Mouse (Mus musculus): ENCODE measurements around the gene Nup107. TPM values are rescaled to one million over a fixed set of nuclear protein-coding genes. Genes with fewer than 3 reads are reported as not detected.

Nup107 gene
- polyA plus RNA-seq (2015; fragmentation: Nextera tagmentation; extraction: Ambion mirVana), result 60.6 and 77.4 TPM in 2 replicates

DNA sequence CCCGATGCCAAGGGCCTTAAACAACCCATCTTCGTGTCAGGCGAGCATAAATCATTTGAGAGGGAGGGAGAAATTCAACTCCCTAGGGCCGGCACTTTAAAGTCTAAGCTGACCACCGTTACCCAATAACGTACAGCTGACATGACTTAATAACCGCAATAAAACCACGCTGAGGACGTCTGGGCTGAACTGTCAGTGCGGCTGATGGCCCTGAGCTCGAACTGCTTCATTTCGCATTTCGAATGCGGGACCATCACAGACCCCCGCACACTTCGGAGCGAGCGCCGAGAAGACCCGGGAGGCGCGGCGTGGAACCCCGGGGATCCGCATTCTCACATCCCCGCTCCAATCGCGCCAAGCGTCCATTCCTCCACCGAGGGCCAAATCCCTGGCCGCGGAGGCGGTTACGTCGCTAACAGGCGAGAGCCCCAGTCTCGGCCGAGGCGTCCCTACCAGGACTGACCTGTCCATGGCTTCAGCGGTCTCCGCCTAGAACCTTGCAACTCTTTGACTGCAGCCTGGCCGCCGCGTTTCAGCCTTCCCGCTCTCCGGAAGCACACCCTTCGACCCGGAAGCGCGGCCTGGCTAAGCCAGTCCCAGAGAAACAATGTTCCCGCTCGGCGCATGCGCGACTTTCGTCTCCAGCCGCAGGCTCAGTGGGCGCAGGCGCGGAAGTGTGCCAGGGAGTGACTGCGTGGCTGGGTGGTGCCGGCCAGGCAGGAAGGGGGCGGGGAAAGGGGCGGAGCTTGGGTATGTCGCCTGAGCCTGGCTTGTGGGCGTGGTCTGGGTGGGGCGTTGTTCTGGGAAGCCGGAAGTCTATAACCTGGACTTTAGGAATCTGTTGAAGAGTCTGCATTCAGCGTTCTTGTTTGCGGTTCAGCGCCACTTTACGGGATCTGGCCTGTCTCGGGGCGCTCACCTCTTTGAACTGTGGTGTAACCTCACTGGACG, at the start of gene Nup107:
TSS of gene Nup107 (minus strand) at position 565 of the 951 bp plus-strand sequence.
- Histone ChIP-seq H3K4me2 (peak within 1 kb of the TSS; percentile 75), H3K4me3 (peak within 1 kb of the TSS; percentile 93), H3K4me1 (peaks cover 22% of the 10 kb centered on the region), H3K36me3 (peaks cover 18% of the 10 kb centered on the region), H3K27me3 (no peaks in the 10 kb centered on the region), H3K27ac (peak within 1 kb of the TSS; percentile 78), H3K9ac (peak within 1 kb of the TSS; percentile 91), H3K9me3 (no peaks in the 10 kb centered on the region)
- WGBS, result under 1% methylated on average over 75 of the region's 75 CpGs
- ATAC-seq (ENCODE audit: insufficient number of reproducible peaks, insufficient read depth, low FRiP score, low TSS enrichment, low read depth), result peak; percentile 95

- Histone ChIP-seq H3K9ac (no peak overlapping the region), H3K4me1 (peaks cover 18% of the 10 kb centered on the region), H3K4me2 (no peak overlapping the region), H3K9me3 (no peaks in the 10 kb centered on the region), H3K36me3 (no peaks in the 10 kb centered on the region), H3K27me3 (no peaks in the 10 kb centered on the region), H3K4me3 (no peak overlapping the region), H3K27ac (no peak overlapping the region)
- no peak for ATAC-seq (ENCODE audit: insufficient number of reproducible peaks, insufficient read depth, low FRiP score, low TSS enrichment, low read depth)
- 87% methylated on average over 1 of the region's 1 CpGs for WGBS
Observed at GRCm38 (mm10) chr10:117841765-117842164, 49.3 kb upstream of the Nup107 start.

DNA sequence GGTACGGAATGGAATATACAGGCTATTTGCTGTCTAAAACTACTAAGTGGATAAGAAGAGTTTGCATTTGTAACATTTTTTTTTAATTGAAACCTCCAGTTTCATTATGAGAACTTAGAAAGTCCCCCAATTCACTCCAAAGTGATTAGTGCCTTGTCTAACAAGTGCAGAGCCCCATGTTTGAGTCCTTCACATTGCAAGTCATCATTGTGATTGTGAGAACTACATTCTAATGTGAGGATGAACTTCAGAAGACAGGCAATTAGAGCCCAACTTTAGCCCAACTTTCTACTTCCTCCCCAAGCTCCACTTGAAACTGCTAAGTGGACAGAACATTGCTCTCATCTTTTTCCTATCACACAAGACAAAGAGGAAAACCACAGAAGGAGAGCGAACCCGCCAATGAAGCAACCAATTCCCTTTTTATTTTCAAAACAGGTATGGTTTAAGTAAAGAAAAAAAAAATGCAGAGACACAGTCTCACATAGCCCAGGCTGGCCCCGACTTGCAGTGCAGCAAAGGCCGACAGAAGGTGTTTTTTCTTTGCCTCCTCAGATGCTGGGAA, 48.0 kb upstream of the Nup107 start:
- no peak overlapping the region for H3K27ac ChIP-seq
- H3K4me3 ChIP-seq, result no peak overlapping the region
- no peaks in the 10 kb centered on the region for H3K27me3 ChIP-seq
- peaks cover 18% of the 10 kb centered on the region for H3K4me1 ChIP-seq
- no peaks in the 10 kb centered on the region for H3K9me3 ChIP-seq
- no peak overlapping the region for H3K9ac ChIP-seq
- 86% methylated on average over 5 of the region's 5 CpGs for WGBS
- no peaks in the 10 kb centered on the region for H3K36me3 ChIP-seq
- ATAC-seq (ENCODE audit: insufficient number of reproducible peaks, insufficient read depth, low FRiP score, low TSS enrichment, low read depth), result no peak
- no peak overlapping the region for H3K4me2 ChIP-seq

- H3K4me2 ChIP-seq, result no peak overlapping the region
- H3K27ac ChIP-seq, result no peak overlapping the region
- no peak overlapping the region for H3K9ac ChIP-seq
- no peaks in the 10 kb centered on the region for H3K27me3 ChIP-seq
- H3K9me3 ChIP-seq, result no peaks in the 10 kb centered on the region
- H3K4me3 ChIP-seq, result no peak overlapping the region
- no peak for ATAC-seq (ENCODE audit: insufficient number of reproducible peaks, insufficient read depth, low FRiP score, low TSS enrichment, low read depth)
- H3K36me3 ChIP-seq, result no peaks in the 10 kb centered on the region
- H3K4me1 ChIP-seq, result peaks cover 20% of the 10 kb centered on the region
- WGBS, result 95% methylated on average over 3 of the region's 3 CpGs
Observed at GRCm38 (mm10) chr10:117839737-117840136, 47.2 kb upstream of the Nup107 start.

GRCm38 (mm10) chr10:117838924-117839323, 46.4 kb upstream of the Nup107 start:
- H3K9ac ChIP-seq, result no peak overlapping the region
- WGBS, result 93% methylated on average over 3 of the region's 3 CpGs
- H3K9me3 ChIP-seq, result no peaks in the 10 kb centered on the region
- peaks cover 15% of the 10 kb centered on the region for H3K4me1 ChIP-seq
- H3K4me3 ChIP-seq, result no peak overlapping the region
- no peak overlapping the region for H3K4me2 ChIP-seq
- no peaks in the 10 kb centered on the region for H3K27me3 ChIP-seq
- no peak for ATAC-seq (ENCODE audit: insufficient number of reproducible peaks, insufficient read depth, low FRiP score, low TSS enrichment, low read depth)
- no peaks in the 10 kb centered on the region for H3K36me3 ChIP-seq
- H3K27ac ChIP-seq, result no peak overlapping the region

- WGBS, result 92% methylated on average over 2 of the region's 2 CpGs
- Histone ChIP-seq H3K27me3 (no peaks in the 10 kb centered on the region), H3K9me3 (no peaks in the 10 kb centered on the region)
Observed at GRCm38 (mm10) chr10:117836354-117836753, 43.8 kb upstream of the Nup107 start.

GRCm38 (mm10) chr10:117835453-117835852, 42.9 kb upstream of the Nup107 start:
- H3K9me3 ChIP-seq, result no peaks in the 10 kb centered on the region
- 70% methylated on average over 5 of the region's 5 CpGs for WGBS
- no peak for ATAC-seq (ENCODE audit: insufficient number of reproducible peaks, insufficient read depth, low FRiP score, low TSS enrichment, low read depth)

More at GRCm38 (mm10) chr10:117836354-117836753, 43.8 kb upstream of the Nup107 start:
- Histone ChIP-seq H3K9ac (no peak overlapping the region), H3K27ac (no peak overlapping the region), H3K4me1 (peaks cover 10% of the 10 kb centered on the region; the same call in 1 of the 2 replicates), H3K36me3 (peaks cover 6% of the 10 kb centered on the region; the same call in 1 of the 2 replicates), H3K4me2 (no peak overlapping the region), H3K4me3 (no peak overlapping the region)
- no peak for ATAC-seq (ENCODE audit: insufficient number of reproducible peaks, insufficient read depth, low FRiP score, low TSS enrichment, low read depth)

DNA sequence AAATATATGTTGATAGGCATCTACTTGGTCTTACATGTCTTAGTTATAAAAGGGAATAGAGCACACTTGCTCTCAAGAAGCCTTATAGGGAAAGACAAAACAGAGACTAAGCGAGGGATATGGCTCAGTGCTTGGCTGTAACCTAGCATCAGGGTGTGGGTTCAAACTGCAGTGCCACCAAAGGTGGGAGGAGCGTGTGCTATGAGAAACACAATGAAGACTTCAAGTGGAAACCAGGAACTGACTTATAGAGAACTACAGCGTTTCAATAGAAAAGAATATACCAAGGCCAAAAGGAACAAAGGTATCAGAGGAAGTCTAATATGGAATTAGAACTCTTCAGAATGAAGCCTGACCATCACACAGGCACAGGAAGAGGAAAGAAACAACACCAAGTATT, 38.3 kb upstream of the Nup107 start:
- WGBS, result 91% methylated on average over 3 of the region's 3 CpGs
- no peaks in the 10 kb centered on the region for H3K27me3 ChIP-seq
- no peak overlapping the region for H3K27ac ChIP-seq
- peaks cover 14% of the 10 kb centered on the region for H3K4me1 ChIP-seq
- no peak overlapping the region for H3K9ac ChIP-seq
- H3K36me3 ChIP-seq, result peaks cover 6% of the 10 kb centered on the region; the same call in 1 of the 2 replicates
- no peak overlapping the region for H3K4me3 ChIP-seq
- no peak overlapping the region for H3K4me2 ChIP-seq
- H3K9me3 ChIP-seq, result no peaks in the 10 kb centered on the region
- no peak for ATAC-seq (ENCODE audit: insufficient number of reproducible peaks, insufficient read depth, low FRiP score, low TSS enrichment, low read depth)

More at GRCm38 (mm10) chr10:117835453-117835852, 42.9 kb upstream of the Nup107 start:
- no peak overlapping the region for H3K9ac ChIP-seq
- H3K27me3 ChIP-seq, result no peaks in the 10 kb centered on the region
- H3K27ac ChIP-seq, result no peak overlapping the region
- H3K4me2 ChIP-seq, result no peak overlapping the region
- no peak overlapping the region for H3K4me3 ChIP-seq
- H3K36me3 ChIP-seq, result peaks cover 6% of the 10 kb centered on the region; the same call in 1 of the 2 replicates
- H3K4me1 ChIP-seq, result peaks cover 10% of the 10 kb centered on the region; the same call in 1 of the 2 replicates

DNA sequence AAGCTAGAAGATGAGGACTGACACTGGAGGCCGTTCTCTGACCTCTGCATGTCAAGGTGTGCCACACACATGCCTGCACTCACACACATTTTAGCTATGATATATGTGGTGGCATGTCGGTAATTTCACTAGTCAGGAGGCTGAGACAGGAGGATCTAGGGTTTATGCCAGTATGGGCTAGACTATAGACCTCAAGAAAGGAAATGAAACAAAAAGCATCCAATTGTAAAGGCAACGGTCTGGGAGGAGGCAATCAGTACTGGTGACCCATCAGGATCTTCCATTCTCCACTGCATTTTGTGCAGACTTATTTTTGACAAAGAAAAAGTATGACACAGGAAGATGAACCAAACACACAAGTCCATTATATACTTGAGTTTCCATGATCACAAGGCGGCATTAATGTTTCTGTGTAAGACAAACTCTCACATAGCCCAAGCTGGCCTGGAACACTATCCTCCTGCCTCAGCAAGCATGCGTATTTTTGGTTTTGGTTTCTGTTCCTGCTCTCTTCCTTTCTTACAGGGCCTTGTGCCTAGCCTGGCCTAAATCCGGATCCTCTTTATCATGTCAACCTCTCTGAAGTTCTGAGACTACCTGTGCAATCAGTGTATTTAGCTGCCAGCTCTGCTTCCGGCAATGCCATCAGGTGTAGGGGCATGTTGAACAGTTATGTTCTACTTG, 37.1 kb upstream of the Nup107 start:
- Histone ChIP-seq H3K4me2 (no peak overlapping the region), H3K27ac (no peak overlapping the region), H3K9me3 (no peaks in the 10 kb centered on the region), H3K9ac (no peak overlapping the region), H3K4me1 (peaks cover 19% of the 10 kb centered on the region), H3K4me3 (no peak overlapping the region), H3K36me3 (peaks cover 7% of the 10 kb centered on the region), H3K27me3 (no peaks in the 10 kb centered on the region)
- 91% methylated on average over 7 of the region's 7 CpGs for WGBS
- no peak for ATAC-seq (ENCODE audit: insufficient number of reproducible peaks, insufficient read depth, low FRiP score, low TSS enrichment, low read depth)

GRCm38 (mm10) chr10:117829022-117829421, 36.5 kb upstream of the Nup107 start:
- WGBS, result 78% methylated on average over 4 of the region's 4 CpGs
- ATAC-seq (ENCODE audit: insufficient number of reproducible peaks, insufficient read depth, low FRiP score, low TSS enrichment, low read depth), result no peak
- no peaks in the 10 kb centered on the region for H3K27me3 ChIP-seq
- H3K9me3 ChIP-seq, result no peaks in the 10 kb centered on the region
- H3K4me1 ChIP-seq, result peaks cover 19% of the 10 kb centered on the region
- no peak overlapping the region for H3K9ac ChIP-seq
- no peak overlapping the region for H3K4me3 ChIP-seq
- no peak overlapping the region for H3K4me2 ChIP-seq
- no peak overlapping the region for H3K27ac ChIP-seq
- peaks cover 12% of the 10 kb centered on the region for H3K36me3 ChIP-seq

DNA sequence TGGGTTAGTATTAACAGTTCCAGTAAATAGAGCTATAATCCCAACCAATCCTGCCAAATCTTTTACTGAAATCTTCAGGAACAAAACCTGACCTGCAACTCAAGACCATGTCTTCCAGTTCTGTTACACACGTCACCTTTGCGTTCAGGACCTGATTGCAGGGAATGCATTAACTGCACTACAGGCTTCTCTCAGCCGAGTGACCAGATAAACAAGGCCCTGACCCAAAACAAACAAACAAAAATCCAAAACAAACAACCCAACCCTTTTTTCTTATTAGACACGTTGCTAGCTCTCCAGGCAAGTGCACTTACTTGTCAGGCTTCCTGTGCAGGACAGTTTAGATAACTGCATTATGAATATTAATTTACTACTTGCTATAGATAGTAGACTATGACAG, 36.0 kb upstream of the Nup107 start:
- peaks cover 19% of the 10 kb centered on the region for H3K4me1 ChIP-seq
- H3K27me3 ChIP-seq, result no peaks in the 10 kb centered on the region
- no peak overlapping the region for H3K27ac ChIP-seq
- no peak overlapping the region for H3K4me3 ChIP-seq
- H3K9me3 ChIP-seq, result no peaks in the 10 kb centered on the region
- ATAC-seq (ENCODE audit: insufficient number of reproducible peaks, insufficient read depth, low FRiP score, low TSS enrichment, low read depth), result no peak
- H3K4me2 ChIP-seq, result no peak overlapping the region
- peaks cover 14% of the 10 kb centered on the region for H3K36me3 ChIP-seq
- no peak overlapping the region for H3K9ac ChIP-seq
- WGBS, result 77% methylated on average over 4 of the region's 4 CpGs
